Mouse (Mus musculus): ENCODE data around the gene Nupr1l. TPM values are rescaled to one million over a fixed set of nuclear protein-coding genes. Genes with fewer than 3 reads are reported as not detected.
"Not testable (repeated sequence)": the region's sequence is repeated elsewhere in the genome, so short reads cannot be mapped to it uniquely, and the experiment has no call there.

Gene Nupr1l
- polyA plus RNA-seq, 1 experiment from 2014 or later: 3.5 TPM

- under 1% methylated on average over 46 of the region's 46 CpGs for WGBS
- Histone ChIP-seq H3K9me3 (no peaks in the 10 kb centered on the region), H3K4me1 (peaks cover 17% of the 10 kb centered on the region), H3K4me3 (peak within 1 kb of the TSS; percentile 77), H3K27me3 (replicated peaks; ENCODE audit: low read depth, poor library complexity, severe bottlenecking) (no peaks in the 10 kb centered on the region), H3K27ac (replicated peaks) (peak within 1 kb of the TSS; percentile 95), H3K36me3 (replicated peaks) (peaks cover 36% of the 10 kb centered on the region)
- DNase-seq (ENCODE audit: low spot score): peak; percentile 93
These were observed 21.3 kb upstream of the Nupr1l start, which contains the start of gene Chchd2 for GRCm38 (mm10) chr5:129886911-129887636. TSS of gene Chchd2 (minus strand) at chr5:129887470.

GRCm38 (mm10) chr5:129890390-129890789 lies 17.9 kb upstream of the Nupr1l start:
- H3K9me3 ChIP-seq; H3K27me3 ChIP-seq (replicated peaks; ENCODE audit: low read depth, poor library complexity, severe bottlenecking); H3K36me3 ChIP-seq (replicated peaks); DNase-seq (ENCODE audit: low spot score); H3K27ac ChIP-seq (replicated peaks); H3K4me3 ChIP-seq: not testable (repeated sequence)
- WGBS: 74% methylated on average over 7 of the region's 7 CpGs
- H3K4me1 ChIP-seq: peaks cover 19% of the 10 kb centered on the region

GRCm38 (mm10) chr5:129895198-129896088 lies 12.9 kb upstream of the Nupr1l start, which contains the start of gene Zbed5:
TSS of gene Zbed5 (plus strand) at chr5:129895723.
- 3% methylated on average over 44 of the region's 44 CpGs for WGBS
- no peaks in the 10 kb centered on the region for H3K9me3 ChIP-seq
- peak; percentile 91 for DNase-seq (ENCODE audit: low spot score)
- H3K27me3 ChIP-seq (replicated peaks; ENCODE audit: low read depth, poor library complexity, severe bottlenecking): no peaks in the 10 kb centered on the region
- peaks cover 1% of the 10 kb centered on the region for H3K36me3 ChIP-seq (replicated peaks)
- H3K27ac ChIP-seq (replicated peaks): peak within 1 kb of the TSS; percentile 81
- H3K4me1 ChIP-seq: peaks cover 15% of the 10 kb centered on the region
- peak within 1 kb of the TSS; percentile 81 for H3K4me3 ChIP-seq

- WGBS: 91% methylated on average over 1 of the region's 1 CpGs
- H3K9me3 ChIP-seq: no peaks in the 10 kb centered on the region
- no peak for DNase-seq (ENCODE audit: low spot score)
These were observed 9.9 kb upstream of the Nupr1l start, which contains the start of gene Phkg1 for GRCm38 (mm10) chr5:129898449-129898848. TSS of gene Phkg1 (minus strand) at chr5:129898549.

GRCm38 (mm10) chr5:129907775-129908174 lies 565 bp upstream of the Nupr1l start:
- Histone ChIP-seq H3K27me3 (replicated peaks; ENCODE audit: low read depth, poor library complexity, severe bottlenecking) (peaks cover 12% of the 10 kb centered on the region), H3K36me3 (replicated peaks) (peaks cover 6% of the 10 kb centered on the region), H3K27ac (replicated peaks) (peak overlapping the region; percentile 92), H3K4me1 (peaks cover 9% of the 10 kb centered on the region), H3K9me3 (no peaks in the 10 kb centered on the region), H3K4me3 (peak overlapping the region; percentile 80)
- 36% methylated on average over 4 of the region's 4 CpGs for WGBS
- DNase-seq (ENCODE audit: low spot score): no peak

More at GRCm38 (mm10) chr5:129898449-129898848, 9.9 kb upstream of the Nupr1l start, which contains the start of gene Phkg1:
- Histone ChIP-seq H3K4me3 (no peak within 1 kb of the TSS), H3K4me1 (peaks cover 15% of the 10 kb centered on the region), H3K36me3 (replicated peaks) (peaks cover 24% of the 10 kb centered on the region), H3K27ac (replicated peaks) (no peak within 1 kb of the TSS), H3K27me3 (replicated peaks; ENCODE audit: low read depth, poor library complexity, severe bottlenecking) (no peaks in the 10 kb centered on the region)

- peak overlapping the region; percentile 92 for H3K27ac ChIP-seq (replicated peaks)
- H3K27me3 ChIP-seq (replicated peaks; ENCODE audit: low read depth, poor library complexity, severe bottlenecking): peaks cover 12% of the 10 kb centered on the region
- H3K4me1 ChIP-seq: peaks cover 9% of the 10 kb centered on the region
- WGBS: 76% methylated on average over 9 of the region's 9 CpGs
- peak overlapping the region; percentile 80 for H3K4me3 ChIP-seq
- no peaks in the 10 kb centered on the region for H3K9me3 ChIP-seq
- DNase-seq (ENCODE audit: low spot score): no peak
- H3K36me3 ChIP-seq (replicated peaks): no peaks in the 10 kb centered on the region
These were observed 807 bp downstream of the Nupr1l start for GRCm38 (mm10) chr5:129909147-129909546.

GRCm38 (mm10) chr5:129909591-129909990 lies 1.3 kb downstream of the Nupr1l start:
- no peak overlapping the region for H3K4me3 ChIP-seq
- whole genome bisulfite sequencing: 79% methylated on average over 7 of the region's 7 CpGs

GRCm38 (mm10) chr5:129914024-129914423 lies 5.7 kb downstream of the Nupr1l start:
- peaks cover 3% of the 10 kb centered on the region for H3K4me1 ChIP-seq
- DNase-seq (ENCODE audit: low spot score): peak; percentile 48
- H3K4me3 ChIP-seq: no peak overlapping the region
- peaks cover 11% of the 10 kb centered on the region for H3K27me3 ChIP-seq (replicated peaks; ENCODE audit: low read depth, poor library complexity, severe bottlenecking)
- no peaks in the 10 kb centered on the region for H3K36me3 ChIP-seq (replicated peaks)
- WGBS: 33% methylated on average over 2 of the region's 2 CpGs
- no peaks in the 10 kb centered on the region for H3K9me3 ChIP-seq
- H3K27ac ChIP-seq (replicated peaks): no peak overlapping the region

More at GRCm38 (mm10) chr5:129909591-129909990, 1.3 kb downstream of the Nupr1l start:
- H3K9me3 ChIP-seq: no peaks in the 10 kb centered on the region
- H3K4me1 ChIP-seq: peaks cover 9% of the 10 kb centered on the region
- no peak overlapping the region for H3K27ac ChIP-seq (replicated peaks)
- no peak for DNase-seq (ENCODE audit: low spot score)
- peaks cover 12% of the 10 kb centered on the region for H3K27me3 ChIP-seq (replicated peaks; ENCODE audit: low read depth, poor library complexity, severe bottlenecking)
- no peaks in the 10 kb centered on the region for H3K36me3 ChIP-seq (replicated peaks)

GRCm38 (mm10) chr5:129915491-129915890 lies 7.2 kb downstream of the Nupr1l start:
- H3K9me3 ChIP-seq; H3K27ac ChIP-seq (replicated peaks); H3K27me3 ChIP-seq (replicated peaks; ENCODE audit: low read depth, poor library complexity, severe bottlenecking); DNase-seq (ENCODE audit: low spot score); H3K36me3 ChIP-seq (replicated peaks); H3K4me3 ChIP-seq; H3K4me1 ChIP-seq: not testable (repeated sequence)
- WGBS: 85% methylated on average over 11 of the region's 11 CpGs

- no peak for DNase-seq (ENCODE audit: low spot score)
- H3K27ac ChIP-seq (replicated peaks): no peak overlapping the region
- no peaks in the 10 kb centered on the region for H3K9me3 ChIP-seq
- no peak overlapping the region for H3K4me3 ChIP-seq
- H3K36me3 ChIP-seq (replicated peaks): no peaks in the 10 kb centered on the region
- 91% methylated on average over 24 of the region's 24 CpGs for WGBS
- H3K4me1 ChIP-seq: no peaks in the 10 kb centered on the region
- H3K27me3 ChIP-seq (replicated peaks; ENCODE audit: low read depth, poor library complexity, severe bottlenecking): no peaks in the 10 kb centered on the region
These were observed 9.8 kb downstream of the Nupr1l start for GRCm38 (mm10) chr5:129918065-129918651.

- H3K4me1 ChIP-seq: no peaks in the 10 kb centered on the region
These were observed 10.4 kb downstream of the Nupr1l start for GRCm38 (mm10) chr5:129918752-129919151.

GRCm38 (mm10) chr5:129919320-129919719 lies 11.0 kb downstream of the Nupr1l start:
- Histone ChIP-seq H3K36me3 (replicated peaks) (no peaks in the 10 kb centered on the region), H3K27me3 (replicated peaks; ENCODE audit: low read depth, poor library complexity, severe bottlenecking) (no peaks in the 10 kb centered on the region), H3K9me3 (no peaks in the 10 kb centered on the region), H3K4me3 (no peak overlapping the region), H3K27ac (replicated peaks) (no peak overlapping the region), H3K4me1 (no peaks in the 10 kb centered on the region)
- no peak for DNase-seq (ENCODE audit: low spot score)
- 68% methylated on average over 8 of the region's 8 CpGs for WGBS

More at GRCm38 (mm10) chr5:129918752-129919151, 10.4 kb downstream of the Nupr1l start:
- no peak overlapping the region for H3K4me3 ChIP-seq
- no peaks in the 10 kb centered on the region for H3K9me3 ChIP-seq
- DNase-seq (ENCODE audit: low spot score): no peak
- WGBS: 88% methylated on average over 9 of the region's 9 CpGs
- H3K27me3 ChIP-seq (replicated peaks; ENCODE audit: low read depth, poor library complexity, severe bottlenecking): no peaks in the 10 kb centered on the region
- no peaks in the 10 kb centered on the region for H3K36me3 ChIP-seq (replicated peaks)
- no peak overlapping the region for H3K27ac ChIP-seq (replicated peaks)
